Mouse (Mus musculus) spleen, embryonic (tissue): ENCODE data around the gene Lmx1b.

ENCODE experiments used
- CTCF ChIA-PET: fragments of 350-600 bp; sonication (Branson Sonifier 250); formaldehyde crosslinking; loops from one replicate; lab custom pipeline; 2022; lab: Charles Lee

Gene Lmx1b

DNA sequence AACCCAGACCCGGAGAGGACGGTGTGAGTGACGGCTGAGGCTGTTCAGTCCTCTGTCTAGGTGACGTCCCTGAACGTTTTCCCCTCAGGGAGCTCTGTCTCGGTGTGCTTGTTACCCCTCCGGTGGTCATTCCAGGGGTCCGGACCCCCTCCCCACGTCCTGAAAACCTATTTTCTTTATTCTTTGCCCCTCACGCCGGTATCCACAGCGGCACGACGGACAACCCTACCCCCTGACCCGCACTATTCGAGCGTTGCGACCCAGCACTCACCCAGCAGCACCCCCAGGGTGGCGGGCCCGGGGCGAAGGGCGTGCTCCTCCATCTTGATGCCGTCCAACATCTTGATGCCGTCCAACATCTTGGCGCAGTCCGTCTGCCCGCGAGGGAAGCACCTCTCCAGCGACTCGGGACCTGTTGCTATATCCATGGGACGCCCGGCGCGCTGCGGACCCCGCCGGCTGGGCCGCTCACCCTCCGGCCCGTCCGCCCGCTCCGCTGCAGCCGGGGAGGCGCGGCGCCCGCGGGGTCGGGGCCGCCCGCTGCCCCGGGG lies at the start of gene Lmx1b:
Gene Lmx1b, minus strand, starts transcription at position 341 of the 551 bp plus-strand sequence.
- CTCF ChIA-PET, result no interaction called here

DNA sequence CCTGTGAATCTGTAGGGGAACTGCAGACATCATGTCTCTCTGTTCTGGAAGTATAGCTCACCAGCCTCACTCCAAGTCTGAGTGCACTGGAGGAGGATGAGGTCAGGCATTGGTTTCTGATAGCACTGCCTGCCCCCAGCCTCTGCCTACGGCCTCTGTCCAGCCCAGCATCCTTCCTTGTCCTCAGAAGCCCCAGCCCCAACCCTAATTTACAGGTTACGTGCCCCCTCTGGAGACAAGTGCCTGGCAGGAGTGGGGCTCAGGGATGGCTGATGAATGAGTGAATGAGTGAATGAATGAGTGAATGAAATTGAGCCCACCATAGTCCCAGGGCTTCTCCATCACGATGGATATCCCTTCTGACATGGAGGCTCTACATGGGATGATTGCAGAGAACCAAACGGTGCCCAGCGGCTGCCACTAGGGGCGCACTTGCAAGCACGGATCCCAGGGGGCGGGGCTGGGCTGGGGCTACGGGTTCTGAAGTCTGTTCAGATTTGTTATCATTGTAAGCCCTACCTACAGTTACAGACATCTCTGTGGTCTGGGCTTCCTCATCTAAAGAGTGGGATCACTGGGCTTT lies 49.7 kb upstream of the Lmx1b start:
- CTCF ChIA-PET, result no interaction called here

DNA sequence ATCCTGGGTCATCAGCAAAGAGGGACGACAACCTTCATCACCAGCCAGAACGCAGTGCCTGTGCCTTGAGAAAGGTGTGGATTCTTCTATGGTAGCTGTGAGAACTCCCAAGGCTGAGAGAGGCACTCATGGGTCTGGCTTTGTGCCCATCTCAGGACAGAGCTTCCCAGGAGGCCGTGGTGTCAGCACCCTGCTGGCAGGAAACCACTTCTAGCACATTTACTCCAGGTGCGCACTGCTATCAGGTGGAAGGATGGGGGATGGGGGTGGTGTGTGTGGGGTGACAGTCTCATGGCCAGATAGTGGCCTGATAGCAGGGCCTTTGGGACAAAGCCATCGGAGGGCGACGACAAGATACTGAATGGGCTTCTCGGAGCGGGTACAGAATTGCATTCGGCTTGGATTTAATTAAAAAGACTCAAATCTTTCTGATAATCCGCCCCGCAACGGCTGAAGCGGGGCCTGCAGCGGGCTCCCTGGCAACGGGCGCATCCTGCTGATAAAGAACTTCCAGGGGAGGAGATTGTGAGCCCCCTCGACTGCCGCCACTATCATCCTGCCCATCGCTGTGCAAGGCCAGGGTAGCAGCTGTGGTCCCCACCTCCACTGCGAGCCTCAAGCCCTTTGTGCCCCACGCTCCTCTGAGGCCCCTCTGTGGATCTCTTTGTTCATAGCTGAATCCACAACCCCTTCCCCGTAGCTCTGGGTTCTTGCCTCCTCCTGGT lies 49.0 kb upstream of the Lmx1b start:
- CTCF ChIA-PET, result no interaction called here

DNA sequence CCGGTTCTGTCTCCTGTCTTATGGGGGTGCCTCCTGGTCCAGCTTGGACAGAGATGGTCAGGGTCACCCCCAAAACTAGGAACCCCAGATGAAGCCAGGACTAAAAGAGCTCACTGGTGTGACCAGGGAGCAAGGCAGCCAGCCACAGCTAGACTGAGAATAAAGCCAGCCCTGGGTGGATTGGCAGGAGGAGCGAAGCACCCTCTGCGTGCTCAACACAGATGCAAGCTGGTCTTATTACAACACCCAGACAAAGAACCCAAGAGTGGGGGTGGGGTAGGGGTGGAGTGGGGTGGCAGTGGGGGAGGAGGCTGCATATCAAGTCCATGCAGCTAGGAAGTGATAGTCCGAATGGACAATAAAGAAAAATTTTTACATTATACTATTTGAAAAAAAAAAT lies 43.3 kb upstream of the Lmx1b start:
- CTCF ChIA-PET, result no interaction called here

DNA sequence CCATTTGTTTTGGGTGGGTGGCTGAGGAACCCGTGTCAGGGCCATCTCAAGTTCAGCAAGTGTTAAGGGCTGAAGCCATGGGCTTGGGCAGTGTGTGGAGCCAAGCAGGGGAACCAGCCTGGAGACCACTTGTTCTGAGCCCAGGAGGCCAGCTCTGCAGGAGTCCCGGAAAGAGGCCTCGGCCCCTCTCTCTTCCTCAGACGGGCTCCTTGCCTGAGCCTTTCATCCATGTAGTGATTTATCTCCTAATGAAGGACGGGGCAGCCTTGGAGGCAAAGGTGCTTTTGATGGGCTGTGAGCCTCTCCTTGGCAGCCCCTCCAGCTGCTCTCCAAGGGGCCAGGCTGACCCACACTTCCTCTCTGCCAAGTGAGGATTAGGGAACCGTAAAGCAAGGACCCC lies 42.8 kb upstream of the Lmx1b start:
- CTCF ChIA-PET, result interaction anchor here (0.6 kb wide), 1 partner anchor 413 kb away, joined by 3 read pairs; no protein-coding TSS in a partner anchor

DNA sequence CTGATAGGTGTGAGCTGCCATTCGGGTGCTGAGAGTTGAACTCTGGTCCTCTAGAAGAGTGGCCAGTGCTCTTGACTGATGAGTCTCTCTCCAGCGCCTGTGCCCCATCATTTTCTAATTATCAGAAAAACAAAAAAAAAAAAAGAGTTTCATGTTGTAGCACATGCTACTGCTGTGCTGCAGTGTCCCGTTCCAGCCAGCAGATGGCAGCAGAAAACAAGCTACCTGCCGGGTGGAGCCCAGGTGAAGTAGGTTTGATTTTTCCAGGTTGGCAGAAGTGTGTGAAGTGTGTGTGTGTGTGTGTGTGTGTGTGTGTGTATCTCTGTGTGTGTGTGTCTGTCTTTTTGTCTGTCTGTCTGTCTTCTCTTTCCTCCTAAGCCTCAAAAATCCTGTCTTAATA lies 41.9 kb upstream of the Lmx1b start:
- CTCF ChIA-PET, result interaction anchor here (0.6 kb wide), 1 partner anchor 414 kb away, joined by 3 read pairs; no protein-coding TSS in a partner anchor

DNA sequence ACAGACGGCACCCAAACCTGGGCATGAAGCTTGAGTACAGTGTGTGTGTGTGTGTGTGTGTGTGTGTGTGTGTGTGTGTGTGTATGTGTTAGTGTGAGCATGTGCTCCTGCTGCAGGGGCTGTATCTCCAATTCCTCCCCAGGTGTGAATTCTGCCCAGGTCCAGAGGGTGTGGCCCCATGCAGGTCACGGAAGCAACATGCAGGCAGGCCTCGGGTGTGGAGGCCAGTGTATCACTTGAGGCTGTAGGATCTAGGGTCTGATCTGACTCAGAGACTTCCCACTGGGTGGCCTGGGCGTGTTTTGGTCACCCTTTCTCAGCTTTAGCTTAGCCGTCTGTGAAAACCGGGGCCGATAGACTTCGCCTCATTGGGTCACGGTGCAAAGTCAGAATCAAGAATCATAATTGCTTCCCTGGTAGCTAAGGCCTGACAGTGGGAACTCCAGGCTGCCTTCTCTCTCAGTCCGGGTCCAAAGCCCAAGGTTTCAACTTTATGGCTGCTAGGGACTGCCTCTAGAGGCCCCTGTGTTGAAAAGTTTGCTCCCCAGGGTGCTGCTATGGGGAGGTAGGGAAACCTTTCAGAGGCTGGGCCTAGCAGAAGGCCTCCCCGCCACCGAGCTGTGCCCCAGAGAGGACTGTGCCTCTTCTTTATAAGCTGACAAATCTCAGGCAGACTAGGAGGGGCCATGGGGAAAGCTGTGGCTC lies 38.8 kb upstream of the Lmx1b start:
- CTCF ChIA-PET, result no interaction called here

DNA sequence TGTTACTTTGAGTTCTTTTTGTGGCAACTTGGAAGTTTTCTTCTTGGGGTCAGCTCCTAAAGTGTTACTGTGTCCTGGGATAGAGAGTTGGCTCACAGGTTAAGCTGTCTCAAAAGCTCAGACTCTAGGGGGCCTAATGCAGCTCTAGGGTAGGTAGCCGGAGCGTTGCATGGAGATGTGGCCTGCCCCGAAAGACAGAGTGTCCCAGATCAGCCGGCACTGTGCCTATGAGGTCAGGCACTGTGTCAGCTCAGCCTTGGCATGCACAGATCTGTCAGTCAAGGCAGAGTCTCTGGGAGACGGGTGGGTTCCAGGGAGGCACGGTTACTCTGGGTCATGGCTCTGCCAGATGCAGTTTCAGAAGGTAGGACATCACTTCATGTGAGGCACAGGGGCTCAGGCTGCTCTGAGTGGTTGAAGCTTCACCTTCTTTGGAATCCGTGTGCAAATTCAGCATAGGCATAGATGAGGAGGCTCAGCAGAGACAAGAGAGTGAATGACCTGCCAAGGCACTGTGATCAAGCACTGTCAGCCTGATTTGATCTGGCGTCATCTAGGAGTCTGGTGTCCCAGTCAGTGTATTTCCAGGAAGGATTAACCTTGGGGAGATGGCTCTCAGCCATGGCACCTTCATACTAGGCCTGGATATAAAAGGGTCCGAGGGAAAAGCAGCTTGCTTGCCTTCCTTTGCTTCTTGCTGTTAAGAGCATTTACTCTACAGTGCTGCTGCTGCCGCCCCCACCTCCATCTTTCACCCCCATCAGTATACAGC lies 32.6 kb upstream of the Lmx1b start:
- CTCF ChIA-PET, result no interaction called here

DNA sequence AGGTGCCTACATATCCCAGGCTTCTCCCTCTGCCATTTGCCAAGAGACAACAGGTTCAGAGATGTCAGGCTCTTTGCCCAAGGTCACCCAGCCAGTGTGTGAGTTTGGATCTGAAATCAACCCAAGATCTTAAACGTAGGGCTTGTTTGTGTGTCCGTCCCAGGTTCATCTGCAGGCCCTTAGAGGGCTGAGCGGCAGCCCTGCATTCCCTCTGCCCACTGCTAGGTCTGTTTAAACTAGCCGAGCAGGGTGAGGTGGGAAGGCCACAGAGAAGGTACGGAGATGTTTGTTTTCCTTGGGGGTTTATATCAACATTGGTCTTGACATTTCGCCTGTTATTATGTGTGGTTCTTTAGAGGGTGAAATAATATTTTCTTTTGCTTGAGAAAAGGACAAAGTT lies 28.4 kb upstream of the Lmx1b start:
- CTCF ChIA-PET, result no interaction called here

DNA sequence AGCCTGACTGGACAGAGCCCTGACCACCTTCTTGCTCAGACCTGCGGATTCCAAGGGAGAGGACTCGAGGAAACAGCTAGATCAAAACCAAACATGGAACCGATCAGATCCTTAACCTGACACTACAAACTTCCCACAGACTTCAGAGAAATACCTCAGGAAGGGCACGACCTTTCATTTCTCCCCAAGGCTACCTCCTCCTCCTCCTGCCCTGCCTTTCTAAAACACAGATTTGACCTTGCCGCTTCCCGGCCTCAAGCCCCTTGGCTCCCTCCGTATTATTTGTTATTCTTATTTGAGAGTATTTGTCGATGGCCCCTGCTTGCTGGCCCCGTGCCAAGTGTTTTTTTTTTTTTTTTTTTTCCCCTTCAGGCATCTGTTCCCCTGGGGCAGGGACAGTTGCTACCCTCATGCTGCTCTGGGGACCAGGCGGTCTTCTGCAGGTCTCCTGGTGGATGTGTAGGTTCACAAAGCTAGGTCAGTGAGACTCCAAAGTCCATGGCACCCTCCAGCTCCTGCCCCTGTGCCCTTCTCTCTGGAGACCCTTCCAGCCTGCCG lies 26.2 kb upstream of the Lmx1b start:
- CTCF ChIA-PET, result no interaction called here

DNA sequence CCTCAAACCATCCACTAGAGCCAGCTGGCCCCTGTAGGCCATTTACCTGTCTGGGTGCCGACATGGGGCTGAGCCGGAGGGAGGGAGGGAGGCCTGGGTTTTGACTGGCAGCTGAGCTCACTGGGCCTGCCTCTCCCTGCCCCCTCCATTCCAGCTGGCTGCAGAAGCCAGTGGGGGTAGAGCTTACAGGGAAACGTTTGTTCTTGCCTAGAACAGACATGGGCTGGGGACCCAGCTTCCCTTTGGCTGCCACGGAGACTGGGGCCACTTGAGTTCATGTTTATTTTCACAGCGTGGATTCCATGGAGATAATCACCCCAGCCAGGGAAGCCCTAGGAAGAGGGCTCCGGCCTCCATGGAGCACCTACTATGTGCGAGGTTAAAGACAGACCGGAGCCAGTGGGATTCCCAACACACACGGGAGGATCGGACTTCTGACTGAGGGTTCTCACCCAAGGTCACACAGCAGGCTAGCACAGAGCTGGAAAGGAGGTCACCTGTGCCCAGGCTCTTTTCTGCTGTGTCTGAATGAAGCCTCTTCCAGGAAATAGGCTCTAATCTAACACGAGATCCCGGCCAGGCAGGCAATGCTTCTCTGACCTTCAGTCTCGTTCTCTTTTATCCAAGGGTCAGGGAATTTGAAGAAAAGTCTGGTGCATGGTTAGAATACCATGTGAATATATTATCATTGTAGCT lies 25.2 kb upstream of the Lmx1b start:
- CTCF ChIA-PET, result no interaction called here

DNA sequence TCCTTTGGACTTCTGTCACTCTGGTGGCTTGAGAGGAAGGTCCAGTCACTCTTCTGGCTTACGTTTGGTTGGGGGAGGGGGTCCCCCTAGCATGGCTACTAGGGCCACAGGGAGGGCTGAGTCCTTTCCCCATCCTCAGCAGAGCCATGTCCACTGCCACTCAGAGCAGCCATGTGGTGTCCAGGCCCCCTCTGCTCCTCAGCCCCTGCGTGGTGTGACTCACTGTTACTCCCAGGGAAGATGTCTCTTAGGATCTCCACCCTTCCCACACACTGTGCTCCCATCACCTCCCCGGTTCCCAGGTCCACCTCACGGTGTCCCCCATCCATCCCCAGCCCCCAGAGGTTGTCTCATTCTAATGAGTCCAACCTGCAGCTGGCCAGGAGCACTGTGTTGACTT lies 24.4 kb upstream of the Lmx1b start:
- CTCF ChIA-PET, result no interaction called here

DNA sequence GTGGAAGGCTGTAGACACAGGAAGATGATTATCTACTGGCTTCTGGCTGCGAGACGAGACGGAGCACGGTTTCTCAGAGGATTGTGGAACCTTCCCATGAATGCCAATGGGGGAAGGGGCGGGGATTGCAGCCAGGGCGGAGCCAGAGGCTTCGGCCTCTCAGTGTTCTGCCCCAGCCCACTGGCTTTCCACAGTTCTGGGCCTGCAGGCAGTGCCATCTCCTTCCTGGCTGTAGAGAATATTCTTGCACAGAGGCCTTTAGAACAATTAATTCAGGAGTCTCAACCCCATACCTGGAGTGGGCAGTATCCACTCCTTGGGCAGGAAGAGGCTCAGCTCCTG lies 18.9 kb upstream of the Lmx1b start:
- CTCF ChIA-PET, result no interaction called here

DNA sequence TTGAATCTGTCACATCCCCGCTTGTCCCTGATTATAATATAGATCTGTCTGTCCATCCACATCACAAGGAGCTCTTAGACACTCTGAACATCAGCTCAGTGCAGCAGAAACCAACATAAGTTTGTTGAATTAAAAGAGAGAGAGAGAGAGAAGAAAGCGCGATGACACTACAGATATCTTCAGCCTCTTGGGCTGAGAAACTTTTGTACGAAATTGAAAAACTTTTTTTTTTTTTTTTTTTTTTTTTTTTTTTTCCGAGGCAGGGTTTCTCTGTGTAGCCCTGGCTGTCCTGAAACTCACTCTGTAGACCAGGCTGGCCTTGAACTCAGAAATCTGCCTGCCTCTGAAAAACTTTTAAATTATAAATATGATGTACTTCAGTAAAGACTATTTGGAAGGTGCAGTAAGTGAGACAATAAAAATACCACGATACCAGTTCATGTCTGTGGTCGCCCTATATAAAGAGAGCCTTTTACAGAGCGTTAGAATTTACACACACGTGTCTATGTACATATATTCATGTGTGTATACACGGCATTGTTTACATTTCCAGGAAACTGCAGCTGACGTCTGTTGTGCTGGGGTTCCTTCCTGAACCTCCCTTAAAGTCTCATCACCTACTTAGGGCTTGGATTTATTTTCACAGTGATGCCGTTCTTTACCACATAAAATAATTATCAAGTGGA lies 18.4 kb upstream of the Lmx1b start:
- CTCF ChIA-PET, result no interaction called here

DNA sequence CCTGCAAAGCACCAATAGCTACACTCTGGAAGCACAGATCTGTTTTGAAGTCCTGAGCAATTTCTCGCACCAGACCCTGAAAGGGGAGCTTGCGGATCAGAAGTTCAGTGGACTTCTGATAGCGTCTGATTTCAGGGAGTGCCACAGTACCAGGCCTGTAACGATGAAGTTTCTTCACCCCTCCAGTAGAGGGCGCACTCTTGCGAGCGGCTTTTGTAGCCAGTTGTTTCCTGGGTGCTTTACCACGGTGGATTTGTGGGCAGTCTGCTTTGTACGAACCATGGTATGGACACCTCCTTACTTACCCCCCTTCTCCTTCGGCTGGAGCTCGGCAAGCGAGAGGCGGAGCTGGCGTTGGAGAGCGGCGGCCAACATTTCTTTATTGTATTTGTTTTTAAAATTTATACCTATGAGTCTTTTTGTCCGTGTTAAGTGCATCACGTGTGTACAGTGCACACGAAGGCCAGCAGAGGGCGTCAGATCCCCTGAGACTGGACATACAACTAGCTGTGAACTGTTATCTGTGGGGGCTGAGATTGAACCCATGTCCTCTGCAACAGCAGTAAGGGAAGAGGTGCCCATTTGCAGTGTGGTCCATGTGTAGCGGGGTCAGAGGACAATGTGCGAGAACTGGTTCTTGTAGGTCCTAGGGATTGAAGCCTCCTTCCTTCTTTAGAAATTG lies 12.3 kb upstream of the Lmx1b start:
- CTCF ChIA-PET, result no interaction called here

DNA sequence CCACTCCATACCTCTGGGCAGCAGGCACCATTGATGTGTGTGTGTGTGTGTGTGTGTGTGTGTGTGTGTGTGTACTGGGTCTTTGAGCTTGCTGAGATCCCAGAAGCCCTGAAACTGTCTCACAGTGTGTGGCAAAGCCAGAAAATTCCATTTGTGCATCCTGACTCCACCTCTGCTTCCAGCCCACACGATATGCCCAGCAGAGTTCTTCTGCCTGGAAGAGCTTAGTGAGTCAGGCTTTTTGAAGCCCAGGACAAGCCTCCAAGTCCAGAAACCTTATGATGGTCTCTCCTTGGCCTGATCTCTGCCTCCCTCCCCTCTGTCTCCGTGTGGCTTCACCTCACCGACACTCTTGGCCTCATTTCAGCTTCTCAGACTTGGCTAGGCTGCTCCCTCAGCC lies 9.1 kb upstream of the Lmx1b start:
- CTCF ChIA-PET, result no interaction called here

DNA sequence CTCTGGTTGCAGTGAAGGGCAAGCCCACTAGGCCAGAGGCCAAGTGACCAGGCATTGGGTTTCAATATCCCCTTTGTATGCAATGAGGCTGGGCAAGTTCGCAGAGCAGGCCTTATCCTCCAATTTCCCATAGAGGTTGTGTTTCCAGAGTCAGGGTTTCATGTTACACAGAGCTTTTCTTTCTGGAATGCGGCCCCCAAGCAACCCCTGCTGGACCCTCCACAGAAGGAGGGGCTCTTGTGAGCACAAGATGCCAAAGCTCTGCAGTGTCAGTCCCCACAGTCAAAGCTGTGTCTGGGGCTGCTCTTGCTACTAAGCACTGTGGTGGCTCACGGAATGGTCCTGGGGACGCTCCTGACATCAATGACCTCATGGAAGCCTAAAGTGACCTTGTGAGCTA lies 8.6 kb upstream of the Lmx1b start:
- CTCF ChIA-PET, result no interaction called here

DNA sequence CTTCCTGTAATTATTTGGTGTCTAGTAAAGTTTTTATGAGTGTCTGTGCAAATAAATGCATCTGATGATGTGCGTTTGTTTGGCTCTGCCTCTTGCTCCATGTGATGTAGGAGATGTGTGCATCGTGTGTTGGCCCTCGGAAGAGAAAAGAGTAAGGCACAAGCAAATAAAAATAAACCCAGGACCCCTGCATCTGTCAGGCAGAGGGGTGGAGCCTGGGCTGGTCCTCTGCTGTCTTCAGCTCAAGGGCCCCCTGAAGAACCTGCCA lies 5.9 kb upstream of the Lmx1b start:
- CTCF ChIA-PET, result no interaction called here

DNA sequence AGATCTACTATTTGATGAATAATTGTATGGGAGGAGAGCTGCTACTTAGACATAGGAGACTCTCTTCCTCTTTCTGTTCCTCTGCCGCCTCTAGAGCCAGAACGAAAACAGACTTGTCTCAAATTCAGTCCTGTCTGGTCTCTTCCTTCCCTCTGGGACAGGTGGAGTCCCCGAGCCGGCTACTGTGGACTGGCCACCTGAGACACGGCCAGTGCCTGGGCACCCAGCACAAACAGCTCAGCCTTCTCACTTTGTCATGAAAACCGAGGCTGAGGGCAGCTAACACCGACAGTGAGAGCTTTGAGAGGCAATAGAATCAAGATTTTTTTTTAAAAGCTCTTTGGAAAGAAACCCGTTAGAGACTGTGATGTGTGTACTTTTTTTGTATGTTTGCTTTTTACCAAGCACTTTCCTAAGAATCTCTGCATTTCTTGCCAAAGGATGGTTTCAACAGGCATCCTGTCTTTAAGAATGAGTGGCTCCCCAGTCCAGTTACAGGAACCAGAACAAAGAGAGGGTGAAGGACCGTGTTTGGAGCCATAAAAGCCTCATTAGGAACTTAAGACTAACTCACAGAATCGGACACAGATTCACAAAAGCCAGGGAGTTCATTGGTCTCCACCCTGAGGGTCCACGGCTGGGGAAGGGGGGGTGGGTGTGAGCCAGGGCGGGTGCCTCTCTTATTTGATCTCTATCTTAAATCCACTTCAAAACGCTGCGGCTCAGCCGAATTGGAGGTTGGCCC lies 5.4 kb upstream of the Lmx1b start:
- CTCF ChIA-PET, result no interaction called here
